Mouse (Mus musculus): Measurements from ENCODE around the gene Arhgef28.

GRCm38 (mm10) chr13:97853356-97853968 is 352.8 kb downstream of the Arhgef28 start:
- TF ChIP-seq CTCF (IDR thresholded peaks at IDR 0.05; ENCODE audit: low read depth), result no peak
- TF ChIP-seq EP300 (IDR thresholded peaks at IDR 0.05; ENCODE audit: low read depth), result no peak

Data from liver, embryonic 14.5 days (tissue).